Mouse (Mus musculus): ENCODE data around the gene Ninl. TPM values are rescaled to one million over a fixed set of nuclear protein-coding genes. Genes with fewer than 3 reads are reported as not detected.

The Ninl gene
- polyA plus RNA-seq, 1 experiment from 2014 or later, result 6.7 TPM

DNA sequence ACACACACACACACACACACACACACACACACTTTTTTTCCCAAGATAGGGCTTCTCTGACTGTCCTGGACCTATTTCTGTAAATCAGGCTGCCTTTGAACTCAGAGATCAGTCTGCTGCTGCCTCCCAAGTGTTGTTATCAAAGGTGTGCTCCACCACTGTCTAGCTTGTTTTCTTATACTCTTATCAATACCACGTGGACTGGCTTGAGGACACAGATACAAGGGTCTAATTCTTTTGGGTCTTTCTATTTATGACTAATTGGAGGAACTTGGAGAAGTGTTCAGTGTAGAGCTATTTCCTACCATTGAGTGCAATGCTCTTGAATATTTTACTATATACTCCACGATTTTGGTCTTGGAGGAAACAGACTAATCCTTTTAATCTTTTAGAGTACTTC is 151.8 kb downstream of the Ninl start:
- H3K9ac ChIP-seq (ENCODE audit: low read depth, low read length), result no peak overlapping the region
- H3K9me3 ChIP-seq (replicated peaks; ENCODE audit: low read length), result no peaks in the 10 kb centered on the region
- H3K4me3 ChIP-seq (replicated peaks; ENCODE audit: low read depth, low read length), result no peak overlapping the region
- no peak for DNase-seq (ENCODE audit: low spot score)
- H3K27me3 ChIP-seq (ENCODE audit: insufficient read depth, low read length), result no peaks in the 10 kb centered on the region
- H3K4me1 ChIP-seq (replicated peaks; ENCODE audit: insufficient read depth, low read length), result no peaks in the 10 kb centered on the region
- no peak for TF ChIP-seq CTCF (IDR thresholded peaks at IDR 0.05; ENCODE audit: low read depth)
- H3K4me2 ChIP-seq (ENCODE audit: low read length), result no peak overlapping the region
- WGBS, result 86% methylated on average over 2 of the region's 2 CpGs
- no peak for ATAC-seq (replicated peaks; ENCODE audit: low FRiP score, low read depth)
- no peak overlapping the region for H3K27ac ChIP-seq
- no peaks in the 10 kb centered on the region for H3K36me3 ChIP-seq (ENCODE audit: insufficient read depth, low read length)

GRCm38 (mm10) chr2:150886315-150886714 is 152.9 kb downstream of the Ninl start:
- DNase-seq (ENCODE audit: low spot score) (no peak), ATAC-seq (replicated peaks; ENCODE audit: low FRiP score, low read depth) (no peak)
- H3K9me3 ChIP-seq (replicated peaks; ENCODE audit: low read length), result no peaks in the 10 kb centered on the region
- H3K27ac ChIP-seq, result no peak overlapping the region
- no peak for TF ChIP-seq CTCF (IDR thresholded peaks at IDR 0.05; ENCODE audit: low read depth)
- H3K9ac ChIP-seq (ENCODE audit: low read depth, low read length), result no peak overlapping the region
- H3K4me3 ChIP-seq (replicated peaks; ENCODE audit: low read depth, low read length), result no peak overlapping the region
- H3K36me3 ChIP-seq (ENCODE audit: insufficient read depth, low read length), result no peaks in the 10 kb centered on the region
- H3K27me3 ChIP-seq (ENCODE audit: insufficient read depth, low read length), result no peaks in the 10 kb centered on the region
- H3K4me1 ChIP-seq (replicated peaks; ENCODE audit: insufficient read depth, low read length), result no peaks in the 10 kb centered on the region
- H3K4me2 ChIP-seq (ENCODE audit: low read length), result no peak overlapping the region

DNA sequence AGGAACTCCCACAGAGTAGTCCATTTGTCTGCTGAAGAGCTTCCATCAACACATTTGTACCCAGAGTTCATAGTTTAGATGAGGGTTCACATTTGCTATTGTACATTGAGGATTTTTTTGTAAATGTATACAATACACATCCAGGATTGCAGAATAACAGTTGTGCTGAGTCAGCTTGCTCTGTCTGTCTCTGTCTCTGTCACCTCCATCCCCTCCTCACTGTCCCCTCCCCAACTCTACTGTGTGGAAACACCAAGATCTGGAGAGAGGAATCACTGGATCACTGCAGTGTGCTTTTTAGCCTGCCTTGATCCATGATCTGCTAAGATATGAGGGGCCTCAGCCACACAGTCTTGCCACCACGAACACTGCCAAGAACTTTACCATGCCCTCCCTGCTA is 153.4 kb downstream of the Ninl start:
- DNase-seq (ENCODE audit: low spot score) (no peak), ATAC-seq (replicated peaks; ENCODE audit: low FRiP score, low read depth) (no peak)
- WGBS, result 71% methylated on average over 1 of the region's 1 CpGs

GRCm38 (mm10) chr2:150884779-150885110 is 154.4 kb downstream of the Ninl start:
- Histone ChIP-seq H3K27me3 (ENCODE audit: insufficient read depth, low read length) (no peaks in the 10 kb centered on the region), H3K9me3 (replicated peaks; ENCODE audit: low read length) (no peaks in the 10 kb centered on the region), H3K4me1 (replicated peaks; ENCODE audit: insufficient read depth, low read length) (no peaks in the 10 kb centered on the region), H3K9ac (ENCODE audit: low read depth, low read length) (no peak overlapping the region), H3K36me3 (ENCODE audit: insufficient read depth, low read length) (no peaks in the 10 kb centered on the region), H3K4me2 (ENCODE audit: low read length) (no peak overlapping the region), H3K4me3 (replicated peaks; ENCODE audit: low read depth, low read length) (no peak overlapping the region), H3K27ac (no peak overlapping the region)
- 89% methylated on average over 1 of the region's 1 CpGs for WGBS
- TF ChIP-seq CTCF (IDR thresholded peaks at IDR 0.05; ENCODE audit: low read depth), result no peak
- DNase-seq (ENCODE audit: low spot score) (no peak), ATAC-seq (replicated peaks; ENCODE audit: low FRiP score, low read depth) (peak; percentile 25; the same call in 1 of the 2 replicates)

More for the DNA sequence above, 153.4 kb downstream of the Ninl start:
- Histone ChIP-seq H3K27ac (no peak overlapping the region), H3K9me3 (replicated peaks; ENCODE audit: low read length) (no peaks in the 10 kb centered on the region), H3K9ac (ENCODE audit: low read depth, low read length) (no peak overlapping the region), H3K4me3 (replicated peaks; ENCODE audit: low read depth, low read length) (no peak overlapping the region), H3K36me3 (ENCODE audit: insufficient read depth, low read length) (no peaks in the 10 kb centered on the region), H3K4me1 (replicated peaks; ENCODE audit: insufficient read depth, low read length) (no peaks in the 10 kb centered on the region), H3K4me2 (ENCODE audit: low read length) (no peak overlapping the region), H3K27me3 (ENCODE audit: insufficient read depth, low read length) (no peaks in the 10 kb centered on the region)
- no peak for TF ChIP-seq CTCF (IDR thresholded peaks at IDR 0.05; ENCODE audit: low read depth)

Other genes starting within 250 kb of the Ninl start
- 70.1 and 71.3 TPM in 2 replicates for gene Abhd12, start 134.6 kb downstream of the Ninl start, polyA plus RNA-seq (2015; fragmentation: Nextera tagmentation; extraction: Ambion mirVana)
- 26.4 and 30.3 TPM in 2 replicates for gene Gins1, start 134.0 kb downstream of the Ninl start, polyA plus RNA-seq (2015; fragmentation: Nextera tagmentation; extraction: Ambion mirVana)
- 46.3 and 48.1 TPM in 2 replicates for gene Nanp, start within 50 bp of the Ninl start, polyA plus RNA-seq (2015; fragmentation: Nextera tagmentation; extraction: Ambion mirVana)
- not detected in 2 replicates for gene Gm14151, start 53.0 kb upstream of the Ninl start, polyA plus RNA-seq (2015; fragmentation: Nextera tagmentation; extraction: Ambion mirVana)
- gene Gm14147, start 58.9 kb upstream of the Ninl start, polyA plus RNA-seq (2015; fragmentation: Nextera tagmentation; extraction: Ambion mirVana), result not detected in 2 replicates